Mouse (Mus musculus): ENCODE measurements around the gene Uts2r. TPM values are rescaled to one million over a fixed set of nuclear protein-coding genes. Genes with fewer than 3 reads are reported as not detected.

Gene Uts2r
- polyA plus RNA-seq, 1 experiment, result not detected

DNA sequence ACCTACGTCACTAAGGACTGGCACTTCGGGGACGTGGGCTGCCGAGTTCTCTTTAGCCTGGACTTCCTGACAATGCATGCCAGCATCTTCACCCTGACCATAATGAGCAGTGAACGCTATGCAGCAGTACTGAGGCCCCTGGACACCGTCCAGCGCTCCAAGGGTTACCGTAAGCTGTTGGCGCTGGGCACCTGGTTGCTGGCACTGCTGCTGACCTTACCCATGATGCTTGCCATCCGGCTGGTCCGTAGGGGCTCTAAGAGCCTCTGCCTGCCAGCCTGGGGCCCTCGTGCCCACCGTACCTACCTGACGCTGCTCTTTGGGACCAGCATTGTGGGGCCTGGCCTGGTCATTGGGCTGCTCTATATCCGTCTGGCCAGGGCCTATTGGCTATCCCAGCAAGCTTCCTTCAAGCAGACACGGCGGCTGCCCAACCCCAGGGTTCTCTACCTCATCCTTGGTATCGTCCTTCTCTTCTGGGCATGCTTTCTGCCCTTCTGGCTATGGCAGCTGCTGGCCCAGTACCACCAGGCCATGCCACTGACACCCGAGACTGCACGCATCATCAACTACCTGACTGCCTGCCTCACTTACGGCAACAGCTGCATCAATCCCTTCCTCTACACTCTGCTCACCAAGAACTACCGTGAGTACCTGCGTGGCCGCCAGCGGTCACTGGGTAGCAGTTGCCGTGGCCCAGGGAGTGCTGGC lies 720 bp downstream of the Uts2r start:
- TF ChIP-seq POLR2A (IDR thresholded peaks at IDR 0.05; ENCODE audit: low read depth, low read length) (no peak), CTCF (conservative IDR thresholded peaks at IDR 0.05; ENCODE audit: insufficient read depth, insufficient read length, low read depth, low read length) (no peak)
- DNase-seq, result no peak
- Histone ChIP-seq H3K27me3 (replicated peaks; ENCODE audit: control insufficient read depth, insufficient read depth, low read length) (no peaks in the 10 kb centered on the region), H3K27ac (ENCODE audit: insufficient read depth, low read depth, low read length) (no peak overlapping the region), H3K4me3 (ENCODE audit: insufficient read depth, low read depth, low read length) (no peak overlapping the region), H3K4me1 (ENCODE audit: control insufficient read depth, insufficient read depth, low read length) (no peaks in the 10 kb centered on the region), H3K36me3 (ENCODE audit: control insufficient read depth, insufficient read depth, low read length) (no peaks in the 10 kb centered on the region)
- WGBS, result 77% methylated on average over 26 of the region's 26 CpGs

DNA sequence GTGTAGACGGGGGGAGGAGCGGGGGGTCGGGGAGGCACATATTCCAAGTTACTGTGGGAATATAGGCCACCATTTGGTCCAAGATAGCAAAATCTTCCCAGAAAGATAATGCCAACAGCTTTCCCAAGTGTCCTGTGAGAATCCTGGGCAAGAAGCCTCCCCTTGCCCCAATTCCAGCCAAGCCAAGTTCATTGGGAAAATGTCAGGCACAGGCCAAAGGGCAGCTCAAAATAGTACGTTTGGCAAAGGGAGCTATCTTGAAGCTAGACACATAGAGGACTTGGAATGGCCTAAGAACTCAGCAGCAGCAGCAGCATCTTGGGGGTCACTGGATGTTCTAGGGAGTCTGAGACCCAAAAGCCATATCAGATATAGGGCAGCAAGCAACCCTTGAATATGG lies 3.7 kb downstream of the Uts2r start:
- TF ChIP-seq POLR2A (IDR thresholded peaks at IDR 0.05; ENCODE audit: low read depth, low read length), result no peak
- TF ChIP-seq CTCF (conservative IDR thresholded peaks at IDR 0.05; ENCODE audit: insufficient read depth, insufficient read length, low read depth, low read length), result no peak
- Histone ChIP-seq H3K4me3 (ENCODE audit: insufficient read depth, low read depth, low read length) (no peak overlapping the region), H3K27me3 (replicated peaks; ENCODE audit: control insufficient read depth, insufficient read depth, low read length) (no peaks in the 10 kb centered on the region), H3K4me1 (ENCODE audit: control insufficient read depth, insufficient read depth, low read length) (no peaks in the 10 kb centered on the region), H3K27ac (ENCODE audit: insufficient read depth, low read depth, low read length) (no peak overlapping the region), H3K36me3 (ENCODE audit: control insufficient read depth, insufficient read depth, low read length) (no peaks in the 10 kb centered on the region)
- WGBS, result 83% methylated on average over 4 of the region's 4 CpGs
- no peak for DNase-seq

GRCm38 (mm10) chr11:121173203-121173602 lies 13.1 kb downstream of the Uts2r start:
- DNase-seq, result no peak
- Histone ChIP-seq H3K27ac (ENCODE audit: insufficient read depth, low read depth, low read length) (no peak overlapping the region), H3K4me1 (ENCODE audit: control insufficient read depth, insufficient read depth, low read length) (no peaks in the 10 kb centered on the region), H3K27me3 (replicated peaks; ENCODE audit: control insufficient read depth, insufficient read depth, low read length) (no peaks in the 10 kb centered on the region), H3K36me3 (ENCODE audit: control insufficient read depth, insufficient read depth, low read length) (no peaks in the 10 kb centered on the region), H3K4me3 (ENCODE audit: insufficient read depth, low read depth, low read length) (no peak overlapping the region)
- WGBS, result 81% methylated on average over 5 of the region's 5 CpGs
- TF ChIP-seq CTCF (conservative IDR thresholded peaks at IDR 0.05; ENCODE audit: insufficient read depth, insufficient read length, low read depth, low read length), result no peak
- no peak for TF ChIP-seq POLR2A (IDR thresholded peaks at IDR 0.05; ENCODE audit: low read depth, low read length)

DNA sequence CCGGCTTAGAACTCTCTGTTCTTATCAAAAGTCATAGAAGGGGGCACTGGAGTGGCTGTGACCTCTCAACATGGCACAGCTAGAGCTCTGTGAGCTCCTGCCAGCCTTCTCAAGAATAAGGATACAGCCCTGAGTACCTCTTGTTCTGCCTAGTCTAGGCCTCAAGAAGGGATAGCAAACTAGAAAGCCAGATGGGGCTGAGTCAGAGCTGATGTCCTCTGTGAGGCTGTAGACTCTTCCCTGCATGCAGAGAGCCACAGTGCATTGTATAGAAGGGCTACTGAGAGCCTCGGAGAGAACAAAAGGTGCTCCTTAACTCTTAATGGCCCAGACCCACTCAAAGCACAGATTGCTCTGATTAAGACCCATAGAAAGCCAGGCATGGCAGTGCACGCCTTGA lies 14.2 kb downstream of the Uts2r start:
- Histone ChIP-seq H3K4me3 (ENCODE audit: insufficient read depth, low read depth, low read length) (no peak overlapping the region), H3K27ac (ENCODE audit: insufficient read depth, low read depth, low read length) (no peak overlapping the region), H3K36me3 (ENCODE audit: control insufficient read depth, insufficient read depth, low read length) (no peaks in the 10 kb centered on the region), H3K4me1 (ENCODE audit: control insufficient read depth, insufficient read depth, low read length) (no peaks in the 10 kb centered on the region), H3K27me3 (replicated peaks; ENCODE audit: control insufficient read depth, insufficient read depth, low read length) (no peaks in the 10 kb centered on the region)
- WGBS, result 73% methylated on average over 3 of the region's 3 CpGs
- TF ChIP-seq POLR2A (IDR thresholded peaks at IDR 0.05; ENCODE audit: low read depth, low read length), result no peak
- TF ChIP-seq CTCF (conservative IDR thresholded peaks at IDR 0.05; ENCODE audit: insufficient read depth, insufficient read length, low read depth, low read length), result no peak
- no peak for DNase-seq

- no peak for TF ChIP-seq POLR2A (IDR thresholded peaks at IDR 0.05; ENCODE audit: low read depth, low read length)
- peak; percentile 95 for TF ChIP-seq CTCF (conservative IDR thresholded peaks at IDR 0.05; ENCODE audit: insufficient read depth, insufficient read length, low read depth, low read length)
- Histone ChIP-seq H3K36me3 (ENCODE audit: control insufficient read depth, insufficient read depth, low read length) (no peaks in the 10 kb centered on the region), H3K4me1 (ENCODE audit: control insufficient read depth, insufficient read depth, low read length) (no peaks in the 10 kb centered on the region)
Measured at GRCm38 (mm10) chr11:121176285-121177270, 16.5 kb downstream of the Uts2r start.

GRCm38 (mm10) chr11:121189681-121190080 lies 29.6 kb downstream of the Uts2r start:
- H3K4me3 ChIP-seq (ENCODE audit: insufficient read depth, low read depth, low read length), result no peak overlapping the region
- H3K4me1 ChIP-seq (ENCODE audit: control insufficient read depth, insufficient read depth, low read length), result no peaks in the 10 kb centered on the region
- no peaks in the 10 kb centered on the region for H3K36me3 ChIP-seq (ENCODE audit: control insufficient read depth, insufficient read depth, low read length)
- WGBS, result 54% methylated on average over 3 of the region's 3 CpGs
- H3K27me3 ChIP-seq (replicated peaks; ENCODE audit: control insufficient read depth, insufficient read depth, low read length), result no peaks in the 10 kb centered on the region
- peak; percentile 82 for DNase-seq
- peak overlapping the region; percentile 12; the same call in 1 of the 2 replicates for H3K27ac ChIP-seq (ENCODE audit: insufficient read depth, low read depth, low read length)
- no peak for TF ChIP-seq CTCF (conservative IDR thresholded peaks at IDR 0.05; ENCODE audit: insufficient read depth, insufficient read length, low read depth, low read length)
- TF ChIP-seq POLR2A (IDR thresholded peaks at IDR 0.05; ENCODE audit: low read depth, low read length), result no peak

More at GRCm38 (mm10) chr11:121176285-121177270, 16.5 kb downstream of the Uts2r start:
- H3K4me3 ChIP-seq (ENCODE audit: insufficient read depth, low read depth, low read length), result no peak overlapping the region
- no peaks in the 10 kb centered on the region for H3K27me3 ChIP-seq (replicated peaks; ENCODE audit: control insufficient read depth, insufficient read depth, low read length)
- no peak overlapping the region for H3K27ac ChIP-seq (ENCODE audit: insufficient read depth, low read depth, low read length)
- peak; percentile 69 for DNase-seq
- WGBS, result 62% methylated on average over 12 of the region's 12 CpGs

DNA sequence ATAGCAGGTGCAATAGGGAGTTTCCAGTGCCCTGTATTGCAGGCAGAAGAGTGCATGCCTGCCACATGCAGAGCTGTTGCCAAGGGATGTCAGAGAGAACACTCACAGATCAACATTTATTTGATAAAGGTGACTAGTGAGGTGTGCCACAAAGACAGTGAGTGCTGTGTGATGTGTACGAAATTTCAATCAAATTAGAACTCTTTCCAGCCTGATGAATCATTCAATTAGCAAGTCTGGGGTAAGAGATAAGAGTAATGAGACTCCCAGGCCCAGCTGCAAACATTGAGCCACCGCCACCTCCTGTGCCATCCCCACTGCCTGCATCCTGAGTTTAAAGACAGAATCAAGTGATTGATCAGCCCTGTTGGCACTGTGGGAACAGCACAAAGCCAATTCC lies 32.7 kb downstream of the Uts2r start:
- no peak for TF ChIP-seq CTCF (conservative IDR thresholded peaks at IDR 0.05; ENCODE audit: insufficient read depth, insufficient read length, low read depth, low read length)
- no peak for TF ChIP-seq POLR2A (IDR thresholded peaks at IDR 0.05; ENCODE audit: low read depth, low read length)
- no peaks in the 10 kb centered on the region for H3K36me3 ChIP-seq (ENCODE audit: control insufficient read depth, insufficient read depth, low read length)
- no peak overlapping the region for H3K27ac ChIP-seq (ENCODE audit: insufficient read depth, low read depth, low read length)
- no peak for DNase-seq
- no peaks in the 10 kb centered on the region for H3K4me1 ChIP-seq (ENCODE audit: control insufficient read depth, insufficient read depth, low read length)
- 83% methylated on average over 2 of the region's 2 CpGs for WGBS
- H3K27me3 ChIP-seq (replicated peaks; ENCODE audit: control insufficient read depth, insufficient read depth, low read length), result no peaks in the 10 kb centered on the region
- no peak overlapping the region for H3K4me3 ChIP-seq (ENCODE audit: insufficient read depth, low read depth, low read length)
